Mouse (Mus musculus) ES-E14 (cell line): ENCODE data around the gene Asb8. TPM values are rescaled to one million over a fixed set of nuclear protein-coding genes. Genes with fewer than 3 reads are reported as not detected.
A peak's percentile ranks its signal among the peaks of the same experiment; 100 is the strongest.

Experiments
- DNase-seq: peaks from one replicate; pipeline ENCODE4 v3.0.0-alpha.2; 2013; ENCODE audit warnings: low read depth, low spot score
- H3K27ac ChIP-seq: 2 replicates; pipeline ENCODE4 v1.5.1; 2012; ENCODE audit warnings: low read depth, mild to moderate bottlenecking, low read length, moderate library complexity, mixed read lengths; ENCODE audit not compliant: poor library complexity, insufficient read depth, severe bottlenecking
- H3K36me3 ChIP-seq: 2 replicates; pipeline ENCODE4 v1.6.1; 2012; ENCODE audit warnings: mild to moderate bottlenecking, low read length, moderate library complexity, mixed read lengths; ENCODE audit not compliant: control insufficient read depth, poor library complexity, insufficient read depth, severe bottlenecking
- H3K4me1 ChIP-seq, 2 experiments: fragments of 150-350 bp in 1 of 2; sonication (generic) in 1 of 2; 2 replicates each; pipeline ENCODE4 v1.6.1; 2012; ENCODE audit warnings: low read length in 2 of 2, mild to moderate bottlenecking in 1 of 2, mixed read lengths in 1 of 2; ENCODE audit not compliant: control insufficient read depth in 2 of 2, insufficient read depth in 2 of 2, poor library complexity in 1 of 2
- H3K4me3 ChIP-seq, 2 experiments: fragments of 150-350 bp in 1 of 2; sonication (generic) in 1 of 2; 2 replicates each; pipeline ENCODE4 v1.5.1; 2012; ENCODE audit warnings: low read length in 2 of 2, low read depth in 1 of 2, mild to moderate bottlenecking in 1 of 2, mixed read lengths in 1 of 2; ENCODE audit not compliant: insufficient read depth in 1 of 2, poor library complexity in 1 of 2, severe bottlenecking in 1 of 2
- H3K9ac ChIP-seq: 2 replicates; pipeline ENCODE4 v1.6.1; 2012; ENCODE audit warnings: low read depth, mild to moderate bottlenecking, low read length, mixed read lengths; ENCODE audit not compliant: poor library complexity, insufficient read depth, severe bottlenecking
- H3K9me3 ChIP-seq: fragments of 150-350 bp; sonication (generic); 2 replicates; pipeline ENCODE4 v1.6.1; 2012; ENCODE audit warnings: low read depth, mild to moderate bottlenecking, low read length; ENCODE audit not compliant: control insufficient read depth, insufficient read depth
- CHD2 ChIP-seq: IDR thresholded peaks from 2 replicates; pipeline ENCODE4 v1.6.1; 2014; ENCODE audit warnings: mild to moderate bottlenecking, low read depth, low read length, inconsistent platforms
- HCFC1 ChIP-seq: IDR thresholded peaks from 2 replicates; pipeline ENCODE4 v1.6.1; 2012; ENCODE audit warnings: low read length, inconsistent platforms, borderline replicate concordance; ENCODE audit not compliant: insufficient read depth
- MAFK ChIP-seq: IDR thresholded peaks from 2 replicates; pipeline ENCODE4 v1.6.1; 2014; ENCODE audit warnings: mild to moderate bottlenecking, low read depth, low read length, inconsistent platforms; ENCODE audit not compliant: insufficient read depth
- ZC3H11A ChIP-seq: IDR thresholded peaks from 2 replicates; pipeline ENCODE4 v1.6.1; 2012; ENCODE audit warnings: low read depth, mild to moderate bottlenecking, inconsistent platforms, low read length, borderline replicate concordance
- ZNF384 ChIP-seq: IDR thresholded peaks from 2 replicates; pipeline ENCODE4 v1.6.1; 2012; ENCODE audit warnings: low read depth, low read length, inconsistent platforms
- in situ Hi-C, 2 experiments: fragments of 600-800 bp; cut with MboI; formaldehyde crosslinking; loops; one replicate each; pipeline ENCODE4 v1.15.1; 2025; ENCODE audit warnings: low sequenced_read_pairs in 2 of 2, inconsistent platforms in 1 of 2; ENCODE audit not compliant: unreplicated experiment in 2 of 2
- total RNA-seq: library from RNA; depleted of rRNA; stranded (reverse); fragments of 300-350 nt; gene quantifications from 2 replicates; pipeline ENCODE4 v1.2.3, GENCODE M21; 2012

Asb8 gene
- total RNA-seq, 1 experiment = 12.5 TPM

- H3K27ac ChIP-seq = no peak overlapping the region
- TF ChIP-seq ZC3H11A (no peak), CHD2 (no peak), HCFC1 (no peak), ZNF384 (no peak), MAFK (no peak)
- DNase-seq = no peak
These were observed 17.1 kb downstream of the Asb8 start for GRCm38 (mm10) chr15:98148356-98148755.

GRCm38 (mm10) chr15:98145559-98146181 is 19.8 kb downstream of the Asb8 start:
- Histone ChIP-seq H3K4me1 (peaks cover 0 to 6% of the 10 kb centered on the region in 2 experiments; a peak in 1 of 4 replicates), H3K4me3 (peak overlapping the region; percentile 76 to 89), H3K9me3 (no peaks in the 10 kb centered on the region), H3K36me3 (peaks cover 2% of the 10 kb centered on the region; the same call in 1 of the 2 replicates), H3K27ac (peak overlapping the region; percentile 67), H3K9ac (peak overlapping the region; percentile 78)
- TF ChIP-seq HCFC1 (0 out of 2 replicates have a peak, but pooled peaks have one; percentile 42), CHD2 (0 out of 2 replicates have a peak, but pooled peaks have one; percentile 13), ZNF384 (no peak)
- peak; percentile 76 for DNase-seq
- in situ Hi-C loops = no loop called here

More at GRCm38 (mm10) chr15:98148356-98148755, 17.1 kb downstream of the Asb8 start:
- no peak overlapping the region for H3K4me3 ChIP-seq
- 0 out of 4 replicates have a peak, but pooled peaks cover 0 to 2% of the 10 kb centered on the region in 2 experiments for H3K4me1 ChIP-seq
- in situ Hi-C loops = no loop called here
- H3K36me3 ChIP-seq = no peaks in the 10 kb centered on the region
- H3K9ac ChIP-seq = no peak overlapping the region
- no peaks in the 10 kb centered on the region for H3K9me3 ChIP-seq

- peaks cover 2% of the 10 kb centered on the region; the same call in 1 of the 2 replicates for H3K36me3 ChIP-seq
- peak overlapping the region; percentile 67 for H3K27ac ChIP-seq
- peak; percentile 62 for TF ChIP-seq ZNF384
- no peak for TF ChIP-seq ZC3H11A
- in situ Hi-C loops = no loop called here
- H3K9ac ChIP-seq = peak overlapping the region; percentile 78
- H3K4me3 ChIP-seq = peak overlapping the region; percentile 76 to 89
- no peak for DNase-seq
- H3K9me3 ChIP-seq = no peaks in the 10 kb centered on the region
- peaks cover 0 to 6% of the 10 kb centered on the region in 2 experiments; a peak in 1 of 4 replicates for H3K4me1 ChIP-seq
These were observed 20.4 kb downstream of the Asb8 start for GRCm38 (mm10) chr15:98144861-98145507.

GRCm38 (mm10) chr15:98142515-98142914 is 22.9 kb downstream of the Asb8 start:
- TF ChIP-seq HCFC1 (no peak), CHD2 (no peak), ZNF384 (no peak), MAFK (no peak), ZC3H11A (no peak)
- Histone ChIP-seq H3K9ac (no peak overlapping the region), H3K36me3 (peaks cover 4% of the 10 kb centered on the region; the same call in 1 of the 2 replicates), H3K9me3 (no peaks in the 10 kb centered on the region), H3K4me1 (peaks cover 0 to 6% of the 10 kb centered on the region in 2 experiments; a peak in 1 of 4 replicates), H3K4me3 (no peak overlapping the region), H3K27ac (no peak overlapping the region)
- in situ Hi-C loops = no loop called here
- no peak for DNase-seq
